Mouse (Mus musculus) CD8-positive naive resting alpha-beta T cell, adult 2 months (primary cell): ENCODE data around the gene Bmf.
A peak's percentile ranks its signal among the peaks of the same experiment; 100 is the strongest.

Experiments
- DNase-seq, 2 experiments: peaks; one replicate each; pipeline ENCODE4 v3.0.0; 2022; ENCODE audit warnings: low read depth in 2 of 2, low spot score in 2 of 2

Gene Bmf

DNA sequence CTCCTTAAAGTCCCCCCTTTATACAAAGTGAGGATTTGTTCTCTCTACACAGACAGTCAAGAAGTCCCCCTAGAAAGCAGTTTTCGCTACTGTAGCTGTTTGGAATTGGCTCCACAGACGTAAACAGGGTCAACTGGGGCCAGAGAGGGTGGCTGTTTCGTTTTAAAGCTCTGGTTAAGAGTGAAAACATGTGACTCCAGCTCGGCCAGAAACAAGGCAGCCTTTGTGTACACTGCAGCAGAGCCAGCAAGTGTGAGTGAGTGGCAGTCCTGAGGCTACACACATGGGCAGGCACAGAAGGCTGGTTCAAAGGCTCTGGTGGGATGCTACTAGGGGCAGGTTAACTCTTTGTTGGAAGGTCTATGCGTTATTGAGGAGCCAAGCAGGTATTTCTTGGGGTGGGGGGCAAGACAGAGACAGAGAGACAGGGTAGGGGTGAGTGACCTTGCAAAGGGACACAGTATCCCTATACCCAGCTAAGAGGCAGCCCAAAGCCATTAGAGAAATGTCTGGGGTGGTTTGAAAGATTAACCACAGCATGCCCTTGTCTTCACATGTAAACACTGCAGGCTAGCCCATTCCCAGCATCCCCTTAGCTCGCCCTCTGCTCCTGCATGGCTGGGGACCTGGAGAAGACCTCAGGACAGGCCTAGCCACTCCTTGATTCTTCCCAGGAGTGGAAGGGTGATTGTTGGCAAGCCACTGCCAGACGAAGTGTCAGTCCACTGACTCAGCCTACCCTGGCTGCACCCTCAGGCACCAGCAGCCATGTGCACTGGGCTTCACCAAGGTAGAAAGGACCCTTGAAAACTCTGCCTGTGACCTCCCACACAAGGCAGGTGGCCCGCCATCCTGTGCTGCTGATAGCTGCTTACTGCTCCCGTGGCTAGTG, 29.2 kb downstream of the Bmf start:
- no peak for DNase-seq

DNA sequence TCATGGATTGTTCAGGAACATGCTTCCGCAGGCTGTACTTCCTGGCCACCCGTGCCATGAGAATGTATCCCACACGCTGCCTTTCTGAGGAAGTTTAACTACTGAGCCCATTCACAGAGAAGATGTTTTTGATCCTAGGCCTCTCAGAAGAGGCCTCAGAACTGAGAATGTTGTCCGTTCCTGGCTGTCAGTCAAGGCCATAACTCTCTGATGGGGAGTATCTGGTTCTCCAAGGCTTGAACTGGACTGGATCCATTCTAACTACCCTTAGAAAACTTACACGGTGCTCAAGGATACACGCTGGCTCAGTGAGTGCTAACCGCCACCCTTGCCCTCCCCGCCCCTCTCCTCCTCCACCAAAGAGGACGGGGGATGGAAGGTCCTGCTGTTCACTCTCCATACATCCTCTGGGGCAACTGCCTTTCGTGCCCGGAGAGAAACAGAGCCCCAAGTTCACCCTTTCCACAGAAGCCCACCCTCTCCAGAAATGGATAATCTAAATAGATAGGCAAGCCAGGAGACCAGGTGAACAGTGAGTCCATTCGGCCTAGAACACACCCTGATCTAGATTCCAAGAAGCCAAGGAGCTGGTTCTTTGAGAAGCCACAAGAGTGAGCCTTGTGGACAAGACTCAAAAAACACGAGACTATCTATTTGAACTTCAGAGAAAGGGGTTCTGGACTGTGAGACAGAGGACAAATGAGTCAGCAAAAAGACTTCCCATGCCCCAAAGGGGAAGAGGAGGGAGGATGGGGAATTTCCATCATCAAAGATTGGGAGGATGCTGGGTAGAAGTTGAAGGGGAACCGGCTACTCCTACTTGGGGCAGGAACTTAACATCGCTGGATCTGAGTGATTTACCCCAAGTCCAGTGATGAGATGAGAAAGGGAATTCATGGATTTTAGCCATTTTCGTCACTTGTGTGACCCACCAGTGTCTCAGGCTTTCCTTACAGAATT, 36.8 kb downstream of the Bmf start:
- no peak for DNase-seq

DNA sequence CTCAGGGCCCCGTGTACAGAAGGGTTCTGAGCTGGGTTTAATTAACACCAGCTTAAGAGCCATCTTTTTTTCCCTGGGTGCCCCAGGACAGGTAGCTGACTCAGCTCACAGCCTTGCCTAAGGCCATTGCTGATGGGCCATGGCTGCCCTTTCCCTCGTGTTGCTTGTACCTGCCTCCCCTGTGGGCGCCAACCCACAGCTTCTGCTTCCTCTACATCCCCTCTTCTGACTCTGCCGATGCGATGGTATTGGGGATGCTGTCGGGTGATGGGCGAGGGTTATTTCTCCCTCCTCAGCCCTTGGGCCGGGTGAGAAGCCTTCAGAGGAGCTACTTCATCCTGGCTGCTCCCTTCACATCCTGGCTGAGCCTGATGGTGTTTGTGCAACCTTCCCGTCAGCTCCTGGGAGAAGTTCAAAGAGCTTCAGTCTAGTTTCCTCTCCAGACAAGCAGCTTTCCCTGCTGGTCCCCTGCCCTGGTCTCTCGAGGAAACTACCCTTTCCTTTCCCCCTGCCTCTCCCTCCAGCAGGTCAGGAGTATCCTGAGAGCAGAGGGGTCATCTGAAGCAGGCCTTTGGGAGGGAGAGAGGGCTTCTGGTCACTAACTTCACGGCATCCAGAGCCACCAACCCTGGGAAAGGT, 37.6 kb downstream of the Bmf start:
- DNase-seq: no peak

DNA sequence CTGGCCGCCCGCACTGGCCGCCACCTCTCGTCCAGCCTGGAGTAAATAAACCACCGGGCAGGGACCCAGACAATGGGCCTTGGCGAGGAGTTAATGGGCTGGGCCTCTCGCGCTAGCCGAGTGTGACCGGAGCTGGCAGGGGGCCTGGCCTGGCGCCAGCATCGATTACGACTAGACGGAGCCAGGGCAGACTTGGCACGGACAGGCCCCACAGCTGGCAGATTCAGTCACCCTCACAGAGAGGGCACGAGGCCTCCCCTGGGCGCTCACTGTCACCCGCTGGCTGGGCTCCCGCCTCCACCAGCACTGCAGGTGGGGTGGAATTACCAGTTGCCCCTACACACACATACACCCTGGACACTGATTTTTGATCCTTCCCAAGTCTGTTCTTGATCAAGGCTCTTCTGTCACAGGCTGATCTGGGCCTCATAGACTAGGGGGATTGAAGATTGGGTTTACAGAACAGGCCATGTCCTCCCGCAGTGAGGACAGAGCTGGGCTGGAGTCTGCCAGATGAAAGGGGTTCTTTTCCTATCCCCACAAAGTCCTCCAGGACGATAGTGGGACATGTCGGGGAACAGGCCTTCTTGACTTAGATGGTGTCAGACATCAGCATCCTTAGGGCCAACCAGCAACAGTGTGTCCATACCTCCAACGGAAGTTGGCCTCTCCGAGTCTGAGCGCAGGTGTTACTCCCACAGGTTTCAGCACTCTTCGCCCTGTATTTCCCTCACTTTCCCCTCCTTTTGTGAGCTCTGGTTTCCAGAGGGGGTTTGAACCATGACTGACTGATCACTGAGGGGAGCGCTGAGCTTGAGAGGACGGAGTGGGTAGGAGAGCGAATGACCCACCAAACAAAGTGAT, 38.8 kb downstream of the Bmf start:
- DNase-seq: no peak

DNA sequence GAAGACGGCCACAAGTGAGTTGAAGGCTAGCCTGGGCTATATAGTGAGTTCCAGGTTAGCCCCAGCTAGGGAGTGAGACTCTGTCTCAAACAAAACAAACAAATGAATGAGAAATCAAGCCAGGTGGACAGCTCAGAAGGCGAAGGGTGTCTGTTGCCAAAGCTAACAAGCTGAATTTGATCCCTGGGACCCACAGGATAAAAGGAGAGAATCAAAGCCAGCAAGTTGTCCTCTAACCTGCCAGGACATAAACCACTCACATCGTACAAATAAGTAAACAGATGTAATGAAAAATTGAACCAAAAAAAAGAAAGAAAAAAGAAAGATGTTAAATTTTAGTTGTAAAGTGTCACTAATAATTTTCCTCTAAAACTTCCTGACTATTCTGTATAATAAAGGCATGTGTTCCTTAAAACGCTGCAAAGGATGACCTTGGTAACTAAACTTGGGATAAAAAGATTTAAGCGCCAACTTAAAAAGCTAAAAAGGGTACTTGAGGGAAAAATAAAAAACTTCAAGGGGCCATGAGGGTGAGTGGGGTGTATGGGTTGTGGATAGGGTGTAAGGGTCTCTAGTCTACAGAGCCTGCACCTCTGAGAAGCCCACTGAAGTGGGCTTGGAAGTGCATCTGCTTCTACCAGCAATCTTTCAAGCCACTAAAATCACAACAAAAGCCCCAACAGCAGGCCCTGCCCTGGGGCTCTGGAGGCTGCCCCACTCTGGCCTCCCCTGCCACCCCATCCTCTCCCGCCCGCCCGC, 39.6 kb downstream of the Bmf start:
- no peak for DNase-seq

DNA sequence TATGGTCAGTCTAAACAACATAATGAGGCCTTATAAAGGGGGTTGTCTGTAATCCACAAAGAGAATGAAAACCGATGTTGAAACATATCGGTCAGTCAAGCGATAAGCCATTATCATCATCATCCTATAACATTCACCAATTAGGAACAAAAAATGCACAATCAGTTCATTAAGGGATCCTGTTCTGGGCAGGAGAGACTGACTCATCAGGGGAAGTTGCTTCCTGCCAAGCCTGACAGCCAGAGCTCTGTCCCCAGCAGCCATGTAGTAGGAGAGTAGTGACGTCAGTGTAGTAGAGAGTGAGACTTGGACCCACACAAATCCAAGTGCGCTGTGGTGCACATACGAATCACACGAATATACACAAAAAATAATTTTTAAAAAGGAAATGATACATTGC, 42.4 kb downstream of the Bmf start:
- no peak for DNase-seq

DNA sequence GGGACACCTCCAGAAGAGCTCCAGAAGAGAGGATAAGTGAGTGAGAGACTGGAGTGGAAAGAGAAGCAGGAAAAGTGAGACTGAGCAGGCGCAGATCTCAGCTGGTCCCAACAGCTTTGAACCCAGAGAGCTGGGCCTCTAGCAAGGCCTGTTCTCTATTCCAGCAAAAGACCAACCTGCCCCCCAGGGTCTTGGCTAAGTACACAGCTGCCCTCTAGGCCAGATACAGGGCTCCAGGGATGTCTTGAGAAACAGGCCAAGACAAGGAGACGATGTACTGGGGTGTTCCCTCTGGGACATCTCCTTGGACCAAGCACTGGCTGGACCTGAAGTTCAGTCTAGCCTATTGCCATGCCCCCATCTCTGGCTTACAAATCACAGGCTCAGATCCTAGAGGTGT, 49.3 kb downstream of the Bmf start:
- DNase-seq: no peak

DNA sequence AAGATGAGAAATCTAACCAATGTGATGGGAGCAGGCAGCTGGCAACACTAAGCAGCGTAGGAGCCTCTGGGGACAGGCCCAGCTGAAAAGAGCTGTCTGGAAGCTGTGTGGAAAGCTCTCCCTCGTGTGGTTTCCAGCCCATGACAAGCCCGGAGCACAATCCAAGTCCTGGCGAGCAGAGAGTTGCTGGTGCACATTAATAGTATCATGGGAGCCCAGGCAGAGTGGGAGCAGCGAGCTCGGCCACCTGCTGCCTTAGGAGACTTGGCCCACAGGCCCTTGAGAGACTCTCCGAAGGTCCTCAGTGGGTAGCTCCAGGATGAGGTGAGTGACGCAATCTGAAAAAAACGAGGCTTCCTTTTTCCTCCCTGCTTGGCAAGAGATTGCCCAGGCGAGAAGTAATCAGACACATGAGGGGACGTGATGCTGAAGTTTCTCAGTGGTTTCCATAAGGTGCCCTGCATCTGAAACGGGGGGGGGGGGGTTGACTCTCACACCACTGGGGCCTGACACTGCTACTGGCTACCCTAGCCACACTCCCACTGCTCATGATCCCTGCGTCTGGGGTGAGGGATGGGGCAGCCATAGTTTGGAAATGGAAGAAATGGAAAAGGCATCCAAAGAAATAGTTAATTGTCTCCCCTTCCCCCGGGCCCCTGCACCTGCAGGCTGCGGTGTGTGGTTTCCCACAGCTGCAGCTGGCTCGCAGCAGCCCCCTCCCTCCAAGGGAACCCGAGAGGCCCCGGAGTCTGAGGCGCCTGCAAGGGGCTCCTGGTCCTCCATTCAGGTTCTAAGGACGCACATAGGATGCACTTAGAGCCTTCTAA, 50.1 kb downstream of the Bmf start:
- DNase-seq: no peak

DNA sequence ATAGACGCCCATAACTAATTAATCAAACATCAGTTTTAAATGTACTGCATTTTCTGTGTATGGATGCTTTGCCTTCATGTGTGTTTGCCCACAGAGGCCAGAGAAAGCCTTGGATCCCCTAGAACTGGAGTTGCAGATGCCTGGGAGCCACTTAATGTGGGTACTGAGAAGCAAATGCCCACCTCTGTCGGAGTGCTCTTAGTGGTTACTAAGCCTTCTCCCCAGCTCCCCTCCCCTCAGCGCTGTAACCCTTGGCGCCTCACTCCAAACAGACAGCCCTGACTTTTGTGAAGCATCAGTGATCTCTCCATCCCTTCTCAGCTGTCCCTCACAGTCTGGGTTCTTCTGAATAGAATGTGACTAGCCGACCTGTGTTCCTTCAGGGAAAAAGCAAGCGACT, 51.0 kb downstream of the Bmf start:
- no peak for DNase-seq

DNA sequence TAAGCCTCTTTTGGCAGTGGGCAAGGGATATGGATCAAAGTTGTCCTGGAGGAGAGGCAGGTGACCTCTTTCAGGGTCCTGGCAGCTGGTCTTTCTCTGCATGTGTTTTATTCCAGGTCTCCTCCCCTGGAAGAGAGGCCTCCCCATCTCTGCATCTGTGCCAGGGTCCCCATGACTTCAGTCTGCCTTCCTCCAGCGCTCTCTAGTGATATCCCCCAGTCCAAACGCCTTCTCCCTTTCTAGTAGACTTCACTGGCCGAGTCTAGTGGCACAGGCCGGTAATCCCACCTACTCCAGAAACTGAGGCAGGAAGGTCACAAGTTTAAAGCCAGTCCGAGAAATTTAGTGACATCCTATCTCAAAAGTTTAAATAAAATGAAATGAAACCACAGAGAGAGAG, 51.6 kb downstream of the Bmf start:
- no peak for DNase-seq

DNA sequence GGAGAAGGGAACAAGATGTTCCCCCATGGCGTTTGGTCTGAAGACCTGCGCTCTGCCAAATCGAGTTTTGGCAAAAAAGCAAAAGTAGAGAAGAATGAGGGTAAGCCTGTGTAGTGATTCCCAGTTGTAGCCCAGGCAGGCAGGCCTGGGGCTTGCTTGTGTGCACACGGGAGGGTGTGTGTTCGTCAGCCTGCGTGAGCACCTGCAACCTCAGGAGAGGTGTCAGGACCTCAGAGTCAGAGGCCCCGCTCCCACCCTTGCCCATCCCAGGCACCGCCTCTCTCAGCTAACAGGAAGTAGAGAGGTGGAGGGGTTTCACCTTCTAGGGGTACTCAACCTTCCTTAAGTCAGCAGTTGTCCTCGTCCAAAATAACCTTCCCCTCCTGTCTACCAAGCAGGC, 54.5 kb downstream of the Bmf start:
- no peak for DNase-seq

DNA sequence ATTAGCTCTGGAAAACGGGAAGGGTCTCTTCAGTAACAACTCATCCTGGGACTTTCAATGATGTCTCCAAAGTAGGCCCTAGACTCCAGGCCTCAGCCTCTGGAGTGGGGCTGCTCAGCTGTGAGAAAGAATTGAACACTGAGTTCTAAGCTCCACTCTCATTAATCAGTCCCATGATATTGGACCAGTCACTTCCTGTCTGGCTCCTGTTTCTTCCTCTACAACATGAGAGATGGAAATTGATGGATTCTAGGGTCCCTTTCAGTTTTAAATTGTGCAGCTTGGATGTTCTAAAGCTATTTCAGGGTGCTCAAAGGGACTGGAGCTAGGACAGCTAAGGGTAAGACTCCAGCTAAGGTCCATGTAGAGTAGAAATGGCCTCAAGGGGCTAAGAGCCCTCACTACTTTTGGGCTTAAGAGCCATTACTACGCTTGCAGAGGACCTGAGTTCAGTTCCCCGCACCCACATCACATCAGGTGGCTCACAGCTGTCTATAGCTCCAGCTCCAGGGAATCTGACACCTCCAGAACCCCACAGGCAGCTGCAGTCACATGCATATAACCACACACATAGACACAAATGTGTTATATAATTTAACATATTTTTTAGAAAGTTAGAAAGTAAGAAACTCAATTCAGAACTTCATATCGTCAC, 57.6 kb downstream of the Bmf start:
- no peak for DNase-seq

DNA sequence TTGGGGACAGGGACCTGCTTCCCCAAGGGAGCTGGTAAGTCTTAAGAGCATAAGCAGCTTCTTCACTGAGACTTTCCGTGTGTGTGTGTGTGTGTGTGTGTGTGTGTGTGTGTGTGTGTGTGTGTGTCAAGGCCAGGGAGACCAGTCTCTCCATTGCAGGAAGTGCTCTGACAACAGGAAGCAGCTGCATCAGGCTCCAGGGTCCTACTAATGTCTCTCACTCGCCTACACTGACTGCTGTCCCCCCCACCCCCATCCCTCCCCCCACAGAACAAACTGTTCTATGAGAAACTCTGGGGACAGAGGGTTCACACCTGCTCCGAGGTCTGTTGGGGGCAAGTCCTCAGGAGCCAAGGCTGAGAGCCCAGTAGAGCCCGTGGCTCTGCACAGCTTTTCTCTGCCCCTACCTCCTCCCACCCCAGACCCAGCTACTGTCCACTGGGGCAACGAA, 58.2 kb downstream of the Bmf start:
- DNase-seq: peak; percentile 44 to 63

DNA sequence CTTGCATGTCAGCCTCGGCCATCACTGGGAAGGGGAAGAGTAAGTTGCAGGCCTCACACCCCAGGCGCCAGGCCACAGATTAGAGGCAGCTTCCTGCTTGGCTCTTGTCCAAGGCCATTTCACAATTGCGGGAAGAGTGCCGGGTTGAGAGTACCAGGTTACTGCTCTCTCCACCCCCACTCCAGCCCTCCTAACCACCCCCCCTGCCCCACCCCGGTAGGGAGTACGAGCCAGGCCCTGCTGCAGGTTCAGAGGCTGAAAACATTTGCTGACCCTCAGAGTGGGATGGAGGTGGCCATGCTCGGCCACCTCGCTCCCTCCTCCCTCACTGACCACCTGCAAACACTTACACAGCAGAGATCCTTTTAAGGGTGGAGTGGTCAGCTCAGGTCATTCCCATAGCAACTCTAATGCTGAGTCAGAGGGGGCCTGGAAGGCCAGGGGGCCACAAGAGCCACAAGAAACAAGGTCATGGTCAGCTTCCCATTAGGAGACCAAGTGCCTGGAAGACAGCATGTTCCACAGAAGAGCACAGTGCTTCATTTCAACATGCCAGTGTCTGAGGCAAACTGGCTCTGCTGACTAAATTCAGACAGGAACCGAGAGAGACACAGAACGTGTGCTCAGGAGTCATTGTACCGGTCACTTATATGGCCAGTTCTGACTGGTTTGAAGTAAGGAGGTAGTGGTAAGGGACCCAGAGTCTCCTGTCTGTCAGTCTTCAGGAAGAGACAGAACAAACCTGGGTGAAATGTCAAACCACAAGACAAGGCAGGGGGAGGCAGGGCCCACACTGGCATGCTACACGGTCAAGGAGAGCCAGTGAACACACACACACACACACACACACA, 59.0 kb downstream of the Bmf start:
- DNase-seq: no peak

DNA sequence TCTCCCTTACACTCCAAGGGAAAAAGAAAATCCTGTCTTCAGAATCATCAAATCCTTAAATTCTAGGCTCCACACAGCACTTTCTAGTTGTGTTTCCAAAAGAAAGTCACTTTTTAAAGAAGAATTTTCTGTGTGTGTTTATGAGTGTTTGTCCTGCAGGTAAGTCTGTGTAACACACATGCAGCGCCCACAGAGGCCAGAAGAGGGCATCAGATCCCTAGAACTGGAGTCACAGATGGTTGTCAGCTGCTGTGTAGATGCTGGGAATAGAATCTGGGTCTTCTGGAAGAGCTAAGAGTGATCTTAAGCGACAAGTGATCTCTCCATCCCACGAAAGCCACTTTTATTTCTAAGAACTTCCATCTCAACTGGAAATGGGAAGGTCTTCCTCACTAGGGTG, 61.7 kb downstream of the Bmf start:
- peak; percentile 48 to 72 for DNase-seq

DNA sequence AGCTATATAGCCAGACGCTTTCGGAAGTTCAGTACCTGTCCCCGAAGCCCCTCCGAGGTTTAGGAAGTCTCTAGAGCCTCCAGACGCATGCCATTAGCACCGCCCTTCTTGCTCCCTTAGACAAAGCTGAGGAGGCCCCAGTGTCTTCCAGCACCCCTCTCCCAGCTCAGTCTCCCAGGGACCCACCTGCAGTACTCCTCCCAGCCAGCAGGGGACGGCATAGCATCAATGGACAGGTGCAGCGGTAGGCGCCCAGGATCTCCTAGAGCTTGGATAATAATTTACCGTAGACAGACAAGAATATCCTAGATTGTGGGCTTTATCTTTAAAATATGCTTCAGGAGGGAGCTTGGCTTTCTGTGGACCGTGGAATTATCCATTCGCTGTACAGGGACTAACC, 62.6 kb downstream of the Bmf start:
- peak; percentile 84 to 89 for DNase-seq

DNA sequence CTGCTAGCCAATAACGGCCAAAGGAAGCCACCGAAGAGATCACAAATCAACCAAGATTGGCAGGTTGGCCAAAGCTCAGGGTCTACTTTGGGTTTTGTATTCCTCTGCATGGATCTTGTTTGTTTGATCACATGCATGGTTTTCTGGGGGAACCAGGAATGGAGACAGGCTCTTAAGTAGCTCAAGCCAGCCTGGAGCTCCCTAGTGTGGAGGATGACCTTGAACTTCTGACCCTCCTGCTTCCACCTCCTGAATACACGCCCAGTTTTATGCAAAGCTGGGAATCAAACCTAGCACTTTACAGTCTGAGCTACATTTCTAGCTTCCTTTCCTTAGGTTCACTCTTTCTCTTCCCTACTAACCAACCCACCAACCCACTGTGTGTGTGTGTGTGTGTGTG, 64.1 kb downstream of the Bmf start:
- no peak for DNase-seq
